Mouse (Mus musculus): ENCODE measurements around the gene Gm13276.
"Not testable (repeated sequence)": the region's sequence is repeated elsewhere in the genome, so short reads cannot be mapped to it uniquely, and the experiment has no call there.

- not testable (repeated sequence) for TF ChIP-seq POLR2A (IDR thresholded peaks at IDR 0.05; ENCODE audit: insufficient read length, low read depth); MYOD1 (IDR thresholded peaks at IDR 0.05; ENCODE audit: control insufficient read depth in 1 of 3, insufficient read length in 2 of 3, low read depth in 2 of 3); MAX (IDR thresholded peaks at IDR 0.05; ENCODE audit: low read depth); TCF12 (IDR thresholded peaks at IDR 0.05; ENCODE audit: insufficient read depth, poor library complexity, severe bottlenecking); CEBPB (IDR thresholded peaks at IDR 0.05; ENCODE audit: insufficient read depth, poor library complexity, severe bottlenecking)
Observed at GRCm38 (mm10) chr4:88827116-88827515, 41.6 kb downstream of the Gm13276 start, which contains the start of gene Ifna6.

Data from myocyte (in vitro differentiated cells).